Mouse (Mus musculus) limb, embryonic 15.5 days (tissue): ENCODE data around the gene Fkrp. TPM values are rescaled to one million over a fixed set of nuclear protein-coding genes. Genes with fewer than 3 reads are reported as not detected.
A peak's percentile ranks its signal among the peaks of the same experiment; 100 is the strongest.

Source experiments
- ATAC-seq: fragments of 200-750 bp; cut with Nextera tagmentation; 2 replicates; pipeline ENCODE4 v1.8.0; 2017; ENCODE audit warnings: low read depth, moderate TSS enrichment; ENCODE audit not compliant: insufficient number of reproducible peaks, low FRiP score, low TSS enrichment
- H3K27ac ChIP-seq: fragments of 300-500 bp; sonication (generic); 2 replicates; pipeline ENCODE4 v1.5.1; 2015; ENCODE audit warnings: moderate library complexity, mild to moderate bottlenecking, inconsistent platforms
- H3K27me3 ChIP-seq: fragments of 300-500 bp; sonication (generic); 2 replicates; pipeline ENCODE4 v1.6.1; 2015; ENCODE audit warnings: inconsistent platforms
- H3K36me3 ChIP-seq: fragments of 300-500 bp; sonication (generic); 2 replicates; pipeline ENCODE4 v1.6.1; 2015; ENCODE audit warnings: inconsistent platforms
- H3K4me1 ChIP-seq: fragments of 300-500 bp; sonication (generic); 2 replicates; pipeline ENCODE4 v1.6.1; 2015; ENCODE audit warnings: inconsistent platforms
- H3K4me2 ChIP-seq: fragments of 300-500 bp; sonication (generic); 2 replicates; pipeline ENCODE4 v1.6.1; 2015; ENCODE audit warnings: mild to moderate bottlenecking, inconsistent platforms
- H3K4me3 ChIP-seq: fragments of 300-500 bp; sonication (generic); 2 replicates; pipeline ENCODE4 v1.5.1; 2015; ENCODE audit warnings: mild to moderate bottlenecking, inconsistent platforms
- H3K9ac ChIP-seq: fragments of 300-500 bp; sonication (generic); 2 replicates; pipeline ENCODE4 v1.6.1; 2015; ENCODE audit warnings: inconsistent platforms
- H3K9me3 ChIP-seq: fragments of 300-500 bp; sonication (generic); 2 replicates; pipeline ENCODE4 v1.6.1; 2016; ENCODE audit warnings: inconsistent platforms
- WGBS: fragments of 180-500 bp; shearing (Covaris S2); methylation state at CpG from one replicate; pipeline ENCODE4 v1.1.7; 2015; 5-methylcytosine and 5-hydroxymethylcytosine counted together
- polyA plus RNA-seq: library from polyadenylated mRNA; unstranded; fragments of >200 nt; fragmentation: Nextera tagmentation; extraction: Ambion mirVana; gene quantifications from 2 replicates; pipeline ENCODE4 v1.2.1, GENCODE M21; 2015

Fkrp gene
- polyA plus RNA-seq, 1 experiment from 2014 or later, result 27.1 TPM

GRCm38 (mm10) chr7:16843441-16844171 lies 27.1 kb upstream of the Fkrp start:
- Histone ChIP-seq H3K36me3 (peaks cover 45% of the 10 kb centered on the region), H3K4me1 (peaks cover 36% of the 10 kb centered on the region), H3K27me3 (no peaks in the 10 kb centered on the region), H3K9ac (peak overlapping the region; percentile 62), H3K9me3 (no peaks in the 10 kb centered on the region), H3K4me3 (peak overlapping the region; percentile 62), H3K4me2 (peak overlapping the region; percentile 92), H3K27ac (peak overlapping the region; percentile 89)
- under 1% methylated on average over 32 of the region's 33 CpGs for WGBS
- no peak for ATAC-seq

- H3K27ac ChIP-seq, result peak within 1 kb of the TSS; percentile 89
- peak; percentile 88 for ATAC-seq
- peak within 1 kb of the TSS; percentile 62 for H3K4me3 ChIP-seq
- peaks cover 36% of the 10 kb centered on the region for H3K4me1 ChIP-seq
- H3K27me3 ChIP-seq, result no peaks in the 10 kb centered on the region
- H3K9ac ChIP-seq, result peak within 1 kb of the TSS; percentile 62
- H3K36me3 ChIP-seq, result peaks cover 50% of the 10 kb centered on the region
- peak within 1 kb of the TSS; percentile 92 for H3K4me2 ChIP-seq
- WGBS, result 1% methylated on average over 32 of the region's 32 CpGs
- H3K9me3 ChIP-seq, result no peaks in the 10 kb centered on the region
Observed at GRCm38 (mm10) chr7:16842645-16843063, 26.1 kb upstream of the Fkrp start, which contains the start of gene Prkd2. Gene Prkd2 (plus strand): TSS chr7:16842902.

- peak overlapping the region; percentile 89 for H3K27ac ChIP-seq
- peak overlapping the region; percentile 92 for H3K4me2 ChIP-seq
- peak overlapping the region; percentile 62 for H3K4me3 ChIP-seq
- 36% methylated on average over 11 of the region's 11 CpGs for WGBS
- H3K9ac ChIP-seq, result no peak overlapping the region
- H3K27me3 ChIP-seq, result no peaks in the 10 kb centered on the region
- H3K36me3 ChIP-seq, result peaks cover 52% of the 10 kb centered on the region
- no peak for ATAC-seq
- H3K9me3 ChIP-seq, result no peaks in the 10 kb centered on the region
- H3K4me1 ChIP-seq, result peaks cover 36% of the 10 kb centered on the region
Observed at GRCm38 (mm10) chr7:16841561-16842560, 25.3 kb upstream of the Fkrp start.

- Histone ChIP-seq H3K27ac (peak overlapping the region; percentile 89), H3K4me1 (peaks cover 36% of the 10 kb centered on the region), H3K27me3 (no peaks in the 10 kb centered on the region)
Observed at GRCm38 (mm10) chr7:16841078-16841477, 24.5 kb upstream of the Fkrp start.

GRCm38 (mm10) chr7:16840109-16840491 lies 23.6 kb upstream of the Fkrp start:
- Histone ChIP-seq H3K9ac (no peak overlapping the region), H3K27ac (no peak overlapping the region), H3K4me3 (no peak overlapping the region), H3K27me3 (no peaks in the 10 kb centered on the region), H3K4me2 (no peak overlapping the region), H3K36me3 (peaks cover 50% of the 10 kb centered on the region), H3K4me1 (peaks cover 27% of the 10 kb centered on the region), H3K9me3 (no peaks in the 10 kb centered on the region)
- 92% methylated on average over 2 of the region's 2 CpGs for WGBS
- ATAC-seq, result no peak

More at GRCm38 (mm10) chr7:16841078-16841477, 24.5 kb upstream of the Fkrp start:
- Histone ChIP-seq H3K36me3 (peaks cover 49% of the 10 kb centered on the region), H3K9ac (no peak overlapping the region), H3K4me2 (no peak overlapping the region), H3K9me3 (no peaks in the 10 kb centered on the region), H3K4me3 (no peak overlapping the region)
- no peak for ATAC-seq
- 81% methylated on average over 4 of the region's 4 CpGs for WGBS

GRCm38 (mm10) chr7:16839427-16840108 lies 23.0 kb upstream of the Fkrp start:
- WGBS, result 91% methylated on average over 12 of the region's 12 CpGs

GRCm38 (mm10) chr7:16838804-16839426 lies 22.4 kb upstream of the Fkrp start:
- Histone ChIP-seq H3K4me3 (no peak overlapping the region), H3K27me3 (no peaks in the 10 kb centered on the region), H3K4me1 (peaks cover 15% of the 10 kb centered on the region), H3K36me3 (peaks cover 62% of the 10 kb centered on the region), H3K9me3 (no peaks in the 10 kb centered on the region), H3K9ac (no peak overlapping the region), H3K4me2 (no peak overlapping the region), H3K27ac (no peak overlapping the region)
- 79% methylated on average over 6 of the region's 6 CpGs for WGBS
- no peak for ATAC-seq

More at GRCm38 (mm10) chr7:16839427-16840108, 23.0 kb upstream of the Fkrp start:
- Histone ChIP-seq H3K4me2 (no peak overlapping the region), H3K4me1 (peaks cover 21% of the 10 kb centered on the region), H3K36me3 (peaks cover 56% of the 10 kb centered on the region), H3K27ac (no peak overlapping the region), H3K4me3 (no peak overlapping the region), H3K9me3 (no peaks in the 10 kb centered on the region), H3K27me3 (no peaks in the 10 kb centered on the region), H3K9ac (no peak overlapping the region)
- no peak for ATAC-seq

- peaks cover 10% of the 10 kb centered on the region; the same call in 1 of the 2 replicates for H3K4me1 ChIP-seq
- no peak overlapping the region for H3K9ac ChIP-seq
- no peak overlapping the region for H3K27ac ChIP-seq
- no peaks in the 10 kb centered on the region for H3K9me3 ChIP-seq
- ATAC-seq, result no peak
- no peaks in the 10 kb centered on the region for H3K27me3 ChIP-seq
- peaks cover 70% of the 10 kb centered on the region for H3K36me3 ChIP-seq
- no peak overlapping the region for H3K4me3 ChIP-seq
- WGBS, result 90% methylated on average over 18 of the region's 18 CpGs
- H3K4me2 ChIP-seq, result no peak overlapping the region
Observed at GRCm38 (mm10) chr7:16837916-16838803, 21.6 kb upstream of the Fkrp start.

- WGBS, result 87% methylated on average over 9 of the region's 9 CpGs
Observed at GRCm38 (mm10) chr7:16830449-16830848, 13.9 kb upstream of the Fkrp start.

GRCm38 (mm10) chr7:16827274-16827673 lies 10.7 kb upstream of the Fkrp start:
- no peak overlapping the region for H3K27ac ChIP-seq
- no peak overlapping the region for H3K4me3 ChIP-seq
- ATAC-seq, result no peak
- no peaks in the 10 kb centered on the region for H3K9me3 ChIP-seq
- H3K9ac ChIP-seq, result no peak overlapping the region
- no peak overlapping the region for H3K4me2 ChIP-seq
- H3K4me1 ChIP-seq, result 0 out of 2 replicates have a peak, but pooled peaks cover 2% of the 10 kb centered on the region
- H3K27me3 ChIP-seq, result no peaks in the 10 kb centered on the region
- H3K36me3 ChIP-seq, result peaks cover 97% of the 10 kb centered on the region
- WGBS, result 72% methylated on average over 4 of the region's 4 CpGs

More at GRCm38 (mm10) chr7:16830449-16830848, 13.9 kb upstream of the Fkrp start:
- Histone ChIP-seq H3K27ac (no peak overlapping the region), H3K9ac (no peak overlapping the region), H3K4me2 (no peak overlapping the region), H3K27me3 (no peaks in the 10 kb centered on the region), H3K4me3 (no peak overlapping the region), H3K9me3 (no peaks in the 10 kb centered on the region), H3K4me1 (0 out of 2 replicates have a peak, but pooled peaks cover 2% of the 10 kb centered on the region), H3K36me3 (peaks cover 97% of the 10 kb centered on the region)
- no peak for ATAC-seq
